Mouse (Mus musculus) liver, postnatal 0 days (tissue): ENCODE measurements at regions not wholly inside any gene's neighbourhood (a gene's known extent, or its start where the extent isn't known, plus 50 kb on each side); places are given as distances from the start of the nearest gene placed in this dataset.

Source experiments
- ATAC-seq: fragments of 200-750 bp; cut with Nextera tagmentation; 2 replicates; pipeline ENCODE4 v1.8.0; 2017; ENCODE audit warnings: mild to moderate bottlenecking, moderate library complexity
- DNase-seq: peaks from one replicate; pipeline ENCODE4 v3.0.0-alpha.2; 2016
- H3K27ac ChIP-seq: fragments of 300-500 bp; sonication (generic); 2 replicates; pipeline ENCODE4 v1.5.1; 2014; ENCODE audit warnings: antibody characterized with exemption, moderate library complexity, mild to moderate bottlenecking, low read depth
- H3K27me3 ChIP-seq: fragments of 300-500 bp; sonication (generic); 2 replicates; pipeline ENCODE4 v1.6.1; 2014; ENCODE audit warnings: low read length, control low read depth, mixed read lengths; ENCODE audit not compliant: insufficient read depth
- H3K36me3 ChIP-seq: fragments of 300-500 bp; sonication (generic); replicated peaks from 2 replicates; pipeline ENCODE4 v1.6.1; 2014; ENCODE audit warnings: mild to moderate bottlenecking, control low read depth, low read length, moderate library complexity, mixed read lengths; ENCODE audit not compliant: insufficient read depth
- H3K4me1 ChIP-seq: fragments of 300-500 bp; sonication (generic); 2 replicates; pipeline ENCODE4 v1.6.1; 2014; ENCODE audit warnings: antibody characterized with exemption, mild to moderate bottlenecking, control low read depth; ENCODE audit not compliant: insufficient read depth
- H3K4me2 ChIP-seq: fragments of 300-500 bp; sonication (generic); 2 replicates; pipeline ENCODE4 v1.6.1; 2014; ENCODE audit warnings: low read depth, mild to moderate bottlenecking, low read length, moderate library complexity, mixed read lengths
- H3K4me3 ChIP-seq: fragments of 300-500 bp; sonication (generic); 2 replicates; pipeline ENCODE4 v1.5.1; 2014; ENCODE audit warnings: low read depth, low read length
- H3K9ac ChIP-seq: fragments of 300-500 bp; sonication (generic); replicated peaks from 2 replicates; pipeline ENCODE4 v1.6.1; 2014; ENCODE audit warnings: mild to moderate bottlenecking, moderate library complexity
- H3K9me3 ChIP-seq: fragments of 300-500 bp; sonication (generic); 2 replicates; pipeline ENCODE4 v1.6.1; 2016; ENCODE audit warnings: mild to moderate bottlenecking, control low read depth, low read length, mixed read lengths
- CTCF ChIP-seq: sonication (generic); IDR thresholded peaks from 2 replicates; pipeline ENCODE4 v1.5.1; 2016; ENCODE audit warnings: antibody characterized with exemption, low read depth
- EP300 ChIP-seq: IDR thresholded peaks from 2 replicates; pipeline ENCODE4 v1.6.1; 2016; ENCODE audit warnings: antibody characterized with exemption, low read depth, mild to moderate bottlenecking
- WGBS: fragments of 180-500 bp; shearing (Covaris S2); extraction: QIAGEN DNeasy Blood & Tissue Kit; methylation state at CpG from one replicate; pipeline ENCODE4 v1.1.7; 2014; ENCODE audit not compliant: insufficient replicate concordance; 5-methylcytosine and 5-hydroxymethylcytosine counted together

GRCm38 (mm10) chr6:103940345-103940744, 430.0 kb downstream of the Chl1 start:
- no peak for ATAC-seq
- no peak overlapping the region for H3K27ac ChIP-seq
- DNase-seq = no peak
- no peaks in the 10 kb centered on the region for H3K9me3 ChIP-seq
- 75% methylated on average over 5 of the region's 5 CpGs for WGBS
- no peaks in the 10 kb centered on the region for H3K4me1 ChIP-seq
- no peak overlapping the region for H3K9ac ChIP-seq
- H3K27me3 ChIP-seq = no peaks in the 10 kb centered on the region
- TF ChIP-seq CTCF (no peak), EP300 (no peak)
- no peak overlapping the region for H3K4me2 ChIP-seq
- no peaks in the 10 kb centered on the region for H3K36me3 ChIP-seq
- no peak overlapping the region for H3K4me3 ChIP-seq

- TF ChIP-seq CTCF (no peak), EP300 (no peak)
- ATAC-seq (no peak), DNase-seq (no peak)
- Histone ChIP-seq H3K4me2 (no peak overlapping the region), H3K27me3 (no peaks in the 10 kb centered on the region), H3K9me3 (no peaks in the 10 kb centered on the region), H3K36me3 (no peaks in the 10 kb centered on the region), H3K27ac (no peak overlapping the region), H3K4me1 (no peaks in the 10 kb centered on the region), H3K9ac (no peak overlapping the region), H3K4me3 (no peak overlapping the region)
- WGBS = 53% methylated on average over 2 of the region's 2 CpGs
Measured at GRCm38 (mm10) chr6:103944361-103944760, 434.0 kb downstream of the Chl1 start.

- WGBS = 57% methylated on average over 3 of the region's 3 CpGs
- no peak for ATAC-seq
Measured at GRCm38 (mm10) chr6:103947474-103947873, 437.1 kb downstream of the Chl1 start.

GRCm38 (mm10) chr6:103953134-103953771, 442.9 kb downstream of the Chl1 start:
- no peak overlapping the region for H3K4me3 ChIP-seq
- ATAC-seq (no peak), DNase-seq (no peak)
- H3K4me2 ChIP-seq = no peak overlapping the region
- no peaks in the 10 kb centered on the region for H3K36me3 ChIP-seq
- TF ChIP-seq CTCF = no peak
- TF ChIP-seq EP300 = no peak
- no peaks in the 10 kb centered on the region for H3K27me3 ChIP-seq
- 62% methylated on average over 1 of the region's 1 CpGs for WGBS
- H3K27ac ChIP-seq = no peak overlapping the region
- no peaks in the 10 kb centered on the region for H3K4me1 ChIP-seq
- no peak overlapping the region for H3K9ac ChIP-seq
- H3K9me3 ChIP-seq = no peaks in the 10 kb centered on the region

More at GRCm38 (mm10) chr6:103947474-103947873, 437.1 kb downstream of the Chl1 start:
- H3K9ac ChIP-seq = no peak overlapping the region
- no peak overlapping the region for H3K27ac ChIP-seq
- H3K9me3 ChIP-seq = no peaks in the 10 kb centered on the region
- no peak overlapping the region for H3K4me3 ChIP-seq
- TF ChIP-seq EP300 (no peak), CTCF (no peak)
- no peaks in the 10 kb centered on the region for H3K4me1 ChIP-seq
- no peak for DNase-seq
- H3K4me2 ChIP-seq = no peak overlapping the region
- H3K36me3 ChIP-seq = no peaks in the 10 kb centered on the region
- H3K27me3 ChIP-seq = no peaks in the 10 kb centered on the region

GRCm38 (mm10) chr6:103959002-103959401, 448.6 kb downstream of the Chl1 start:
- DNase-seq (no peak), ATAC-seq (no peak)
- H3K9me3 ChIP-seq = no peaks in the 10 kb centered on the region
- no peak overlapping the region for H3K4me3 ChIP-seq
- H3K4me1 ChIP-seq = no peaks in the 10 kb centered on the region
- H3K4me2 ChIP-seq = no peak overlapping the region
- no peaks in the 10 kb centered on the region for H3K36me3 ChIP-seq
- H3K9ac ChIP-seq = no peak overlapping the region
- TF ChIP-seq CTCF (no peak), EP300 (no peak)
- WGBS = 77% methylated on average over 2 of the region's 2 CpGs
- H3K27ac ChIP-seq = no peak overlapping the region
- H3K27me3 ChIP-seq = no peaks in the 10 kb centered on the region

GRCm38 (mm10) chr6:103967811-103968420, 457.5 kb downstream of the Chl1 start:
- TF ChIP-seq CTCF (no peak), EP300 (no peak)
- no peaks in the 10 kb centered on the region for H3K4me1 ChIP-seq
- DNase-seq (no peak), ATAC-seq (no peak)
- no peaks in the 10 kb centered on the region for H3K27me3 ChIP-seq
- H3K4me2 ChIP-seq = no peak overlapping the region
- no peaks in the 10 kb centered on the region for H3K36me3 ChIP-seq
- H3K9ac ChIP-seq = no peak overlapping the region
- no peaks in the 10 kb centered on the region for H3K9me3 ChIP-seq
- no peak overlapping the region for H3K27ac ChIP-seq
- WGBS = 88% methylated on average over 1 of the region's 1 CpGs
- no peak overlapping the region for H3K4me3 ChIP-seq
